Mouse (Mus musculus) heart, embryonic 16.5 days (tissue): Measurements from ENCODE around the gene Trim26. TPM values are rescaled to one million over a fixed set of nuclear protein-coding genes. Genes with fewer than 3 reads are reported as not detected.
"Not testable (repeated sequence)": the region's sequence is repeated elsewhere in the genome, so short reads cannot be mapped to it uniquely, and the experiment has no call there.

Experiments
- ATAC-seq: fragments of 200-750 bp; cut with Nextera tagmentation; replicated peaks from 2 replicates; pipeline ENCODE4 v1.8.0; 2017; ENCODE audit warnings: moderate number of reproducible peaks; ENCODE audit not compliant: insufficient read depth, low FRiP score; ENCODE audit errors: extremely low read depth
- H3K27ac ChIP-seq: fragments of 300-500 bp; sonication (generic); 2 replicates; pipeline ENCODE4 v1.5.1; 2014; ENCODE audit warnings: mild to moderate bottlenecking, low read length, control low read depth, moderate library complexity
- H3K27me3 ChIP-seq: fragments of 300-500 bp; sonication (generic); 2 replicates; pipeline ENCODE4 v1.6.1; 2014; ENCODE audit warnings: low read length, mixed read lengths; ENCODE audit not compliant: control insufficient read depth, insufficient read depth
- H3K36me3 ChIP-seq: fragments of 300-500 bp; sonication (generic); 2 replicates; pipeline ENCODE4 v1.6.1; 2014; ENCODE audit not compliant: control insufficient read depth, insufficient read depth
- H3K4me1 ChIP-seq: fragments of 300-500 bp; sonication (generic); 2 replicates; pipeline ENCODE4 v1.6.1; 2014; ENCODE audit warnings: low read length, mixed read lengths; ENCODE audit not compliant: control insufficient read depth, insufficient read depth
- H3K4me2 ChIP-seq: fragments of 300-500 bp; sonication (generic); 2 replicates; pipeline ENCODE4 v1.6.1; 2014; ENCODE audit warnings: low read depth, mild to moderate bottlenecking, control low read depth, low read length
- H3K4me3 ChIP-seq: fragments of 300-500 bp; sonication (generic); 2 replicates; pipeline ENCODE4 v1.5.1; 2014; ENCODE audit warnings: mild to moderate bottlenecking, control low read depth, low read length
- H3K9ac ChIP-seq: fragments of 300-500 bp; sonication (generic); 2 replicates; pipeline ENCODE4 v1.6.1; 2014; ENCODE audit warnings: low read length, control low read depth
- H3K9me3 ChIP-seq: fragments of 300-500 bp; sonication (generic); replicated peaks from 2 replicates; pipeline ENCODE4 v1.6.1; 2016; ENCODE audit warnings: low read length; ENCODE audit not compliant: control insufficient read depth
- WGBS: fragments of 180-500 bp; shearing (Covaris S2); extraction: QIAGEN DNeasy Blood & Tissue Kit; methylation state at CpG from one replicate; pipeline ENCODE4 v1.1.7; 2014; 5-methylcytosine and 5-hydroxymethylcytosine counted together
- polyA plus RNA-seq: library from polyadenylated mRNA; unstranded; fragments of >200 nt; fragmentation: Nextera tagmentation; extraction: Ambion mirVana; gene quantifications from 2 replicates; pipeline ENCODE4 v1.2.1, GENCODE M21; 2015

The Trim26 gene
- polyA plus RNA-seq, 1 experiment from 2014 or later, result 23.7 TPM

GRCm38 (mm10) chr17:36890073-36890903 is 53.4 kb downstream of the Trim26 start, which contains the start of gene Trim40:
Gene Trim40, minus strand, starts transcription at chr17:36890123.
- H3K4me1 ChIP-seq, result no peaks in the 10 kb centered on the region
- no peak within 1 kb of the TSS for H3K4me2 ChIP-seq
- peaks cover 3% of the 10 kb centered on the region; the same call in 1 of the 2 replicates for H3K27me3 ChIP-seq
- H3K4me3 ChIP-seq, result no peak within 1 kb of the TSS
- ATAC-seq, result no peak
- H3K9ac ChIP-seq, result no peak within 1 kb of the TSS
- no peaks in the 10 kb centered on the region for H3K9me3 ChIP-seq
- 79% methylated on average over 5 of the region's 5 CpGs for WGBS
- H3K27ac ChIP-seq, result no peak within 1 kb of the TSS
- H3K36me3 ChIP-seq, result no peaks in the 10 kb centered on the region

- not testable (repeated sequence) for H3K9ac ChIP-seq, H3K4me2 ChIP-seq, H3K9me3 ChIP-seq, H3K4me1 ChIP-seq, H3K36me3 ChIP-seq, H3K27ac ChIP-seq, ATAC-seq, H3K27me3 ChIP-seq, H3K4me3 ChIP-seq
- WGBS, result 85% methylated on average over 1 of the region's 1 CpGs
These were observed 54.6 kb downstream of the Trim26 start for GRCm38 (mm10) chr17:36891496-36891895.

DNA sequence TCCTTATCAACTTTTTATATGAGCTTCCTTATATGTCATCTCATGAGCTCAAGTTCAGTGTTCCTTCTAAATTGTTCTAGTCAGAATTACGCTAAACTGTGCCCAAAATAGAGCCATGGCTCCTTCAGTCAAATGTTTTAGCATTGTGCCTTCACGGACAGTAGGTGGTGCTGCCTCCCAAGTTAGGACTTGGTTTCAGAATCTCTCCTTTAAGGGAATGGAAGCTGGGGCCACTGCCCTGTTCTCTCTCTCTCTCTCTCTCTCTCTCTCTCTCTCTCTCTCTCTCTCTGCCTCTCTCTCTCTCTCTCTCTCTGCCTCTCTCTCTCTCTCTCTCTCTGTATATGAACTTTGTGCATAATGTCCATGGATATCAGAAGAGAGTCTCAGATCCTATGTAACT is 55.4 kb downstream of the Trim26 start:
- Histone ChIP-seq H3K9me3 (no peaks in the 10 kb centered on the region), H3K4me2 (no peak overlapping the region), H3K36me3 (no peaks in the 10 kb centered on the region), H3K4me1 (no peaks in the 10 kb centered on the region), H3K9ac (no peak overlapping the region), H3K27ac (no peak overlapping the region), H3K27me3 (peaks cover 3% of the 10 kb centered on the region; the same call in 1 of the 2 replicates), H3K4me3 (no peak overlapping the region)
- no peak for ATAC-seq
- WGBS, result 7% methylated on average over 2 of the region's 2 CpGs

- Histone ChIP-seq H3K27me3 (peaks cover 3% of the 10 kb centered on the region; the same call in 1 of the 2 replicates), H3K4me3 (no peak overlapping the region), H3K9me3 (no peaks in the 10 kb centered on the region), H3K36me3 (no peaks in the 10 kb centered on the region), H3K9ac (no peak overlapping the region), H3K27ac (no peak overlapping the region), H3K4me1 (no peaks in the 10 kb centered on the region), H3K4me2 (no peak overlapping the region)
- ATAC-seq, result no peak
- WGBS, result 44% methylated on average over 5 of the region's 5 CpGs
These were observed 56.5 kb downstream of the Trim26 start for GRCm38 (mm10) chr17:36893387-36893786.

GRCm38 (mm10) chr17:36896583-36896982 is 59.6 kb downstream of the Trim26 start:
- WGBS, result 75% methylated on average over 1 of the region's 1 CpGs
- H3K4me3 ChIP-seq, result no peak overlapping the region
- H3K4me2 ChIP-seq, result no peak overlapping the region

GRCm38 (mm10) chr17:36897065-36897464 is 60.1 kb downstream of the Trim26 start:
- no peak overlapping the region for H3K27ac ChIP-seq
- H3K4me1 ChIP-seq, result no peaks in the 10 kb centered on the region
- no peak for ATAC-seq
- no peaks in the 10 kb centered on the region for H3K27me3 ChIP-seq
- no peaks in the 10 kb centered on the region for H3K36me3 ChIP-seq
- H3K9ac ChIP-seq, result no peak overlapping the region
- H3K4me3 ChIP-seq, result no peak overlapping the region
- no peak overlapping the region for H3K4me2 ChIP-seq
- no peaks in the 10 kb centered on the region for H3K9me3 ChIP-seq

More at GRCm38 (mm10) chr17:36896583-36896982, 59.6 kb downstream of the Trim26 start:
- Histone ChIP-seq H3K27me3 (no peaks in the 10 kb centered on the region), H3K9me3 (no peaks in the 10 kb centered on the region), H3K27ac (no peak overlapping the region), H3K36me3 (no peaks in the 10 kb centered on the region), H3K4me1 (no peaks in the 10 kb centered on the region), H3K9ac (no peak overlapping the region)
- no peak for ATAC-seq

DNA sequence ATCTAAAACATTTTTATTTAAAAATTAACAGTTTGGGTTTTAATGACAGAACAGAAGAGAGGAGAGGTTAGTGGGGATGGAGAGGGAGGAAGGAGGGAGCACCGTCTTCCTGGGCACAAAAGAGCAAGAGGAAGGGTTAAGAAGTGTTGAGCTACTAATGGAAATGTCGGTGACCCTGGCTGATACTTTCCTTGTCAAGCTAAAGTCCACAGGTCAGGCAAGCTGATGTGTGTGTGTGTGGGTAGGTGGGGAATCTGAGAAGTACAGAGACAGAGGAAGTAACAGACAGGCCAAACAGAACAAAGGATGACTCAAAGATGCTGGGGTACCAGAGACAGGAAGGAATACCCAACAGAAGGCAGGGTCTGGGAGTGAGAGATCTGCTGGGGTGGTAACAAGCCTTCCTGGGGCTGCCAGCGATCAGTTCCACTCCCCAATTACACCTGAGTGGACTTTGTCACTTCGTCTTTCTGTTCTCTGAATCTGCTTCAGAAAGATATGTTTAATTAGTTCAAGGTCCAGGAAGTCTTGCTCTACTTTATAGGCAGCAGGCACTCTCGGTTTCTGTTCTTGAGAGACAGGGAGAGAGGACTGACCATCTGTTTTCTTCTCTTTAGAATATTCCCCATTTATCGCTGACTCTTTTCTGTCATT is 60.7 kb downstream of the Trim26 start, which contains the start of gene Trim31:
Gene Trim31, plus strand, starts transcription at position 567 of the 654 bp plus-strand sequence.
- no peaks in the 10 kb centered on the region for H3K4me1 ChIP-seq
- H3K9ac ChIP-seq, result no peak within 1 kb of the TSS
- no peak within 1 kb of the TSS for H3K27ac ChIP-seq
- no peak within 1 kb of the TSS for H3K4me2 ChIP-seq
- no peak for ATAC-seq
- 57% methylated on average over 6 of the region's 6 CpGs for WGBS
- H3K36me3 ChIP-seq, result no peaks in the 10 kb centered on the region
- H3K27me3 ChIP-seq, result no peaks in the 10 kb centered on the region
- no peaks in the 10 kb centered on the region for H3K9me3 ChIP-seq
- no peak within 1 kb of the TSS for H3K4me3 ChIP-seq

DNA sequence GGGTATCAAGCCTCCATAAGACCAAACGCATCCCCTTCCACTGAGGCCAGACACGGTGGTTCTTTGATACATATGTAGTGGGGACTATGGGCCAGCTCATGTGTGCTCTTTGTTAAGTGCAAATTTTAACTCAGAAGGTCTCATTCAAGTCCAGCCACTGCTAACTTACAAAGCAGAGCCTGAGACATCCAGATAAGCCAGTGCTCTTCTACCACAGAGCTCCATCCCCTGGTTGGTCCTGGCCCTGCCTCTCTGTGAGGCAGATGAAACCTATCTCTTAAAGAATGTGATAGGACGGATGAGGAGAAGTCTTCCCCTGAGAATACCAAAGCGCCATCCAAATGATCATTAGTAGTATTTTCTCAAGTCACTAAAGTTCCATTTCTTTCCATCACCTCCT is 62.4 kb downstream of the Trim26 start:
- Histone ChIP-seq H3K27ac (no peak overlapping the region), H3K36me3 (no peaks in the 10 kb centered on the region), H3K27me3 (no peaks in the 10 kb centered on the region), H3K4me2 (no peak overlapping the region), H3K4me3 (no peak overlapping the region), H3K4me1 (no peaks in the 10 kb centered on the region), H3K9me3 (no peaks in the 10 kb centered on the region), H3K9ac (no peak overlapping the region)
- ATAC-seq, result no peak
- 66% methylated on average over 4 of the region's 4 CpGs for WGBS

DNA sequence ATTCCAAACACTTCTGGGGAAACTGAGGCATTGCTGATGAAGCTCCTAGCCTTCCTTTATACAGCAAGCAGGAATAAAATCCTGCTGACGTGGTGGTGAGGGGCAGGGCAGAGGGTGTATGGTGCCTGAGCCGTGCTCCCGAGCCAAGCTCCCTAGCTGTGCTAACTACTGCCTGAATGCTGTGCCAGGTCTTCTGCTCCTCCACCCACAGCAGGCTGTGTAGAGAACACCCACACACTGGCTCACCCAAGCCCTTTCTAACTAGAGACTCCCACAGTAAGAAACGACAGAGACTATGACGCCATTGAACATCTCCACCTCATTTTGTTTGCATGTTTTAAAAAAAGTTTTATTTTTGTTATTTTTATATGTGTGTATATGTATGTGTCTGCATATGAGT is 63.1 kb downstream of the Trim26 start:
- no peak for ATAC-seq
- Histone ChIP-seq H3K27me3 (no peaks in the 10 kb centered on the region), H3K4me2 (no peak overlapping the region), H3K36me3 (no peaks in the 10 kb centered on the region), H3K9me3 (no peaks in the 10 kb centered on the region), H3K4me3 (no peak overlapping the region), H3K9ac (no peak overlapping the region), H3K4me1 (no peaks in the 10 kb centered on the region), H3K27ac (no peak overlapping the region)
- WGBS, result 65% methylated on average over 5 of the region's 5 CpGs
